Mouse (Mus musculus) kidney, postnatal 14 days (tissue): ENCODE measurements at regions not wholly inside any gene's neighbourhood (a gene's known extent, or its start where the extent isn't known, plus 50 kb on each side); places are given as distances from the start of the nearest gene placed in this dataset.

Source experiments
- DNase-seq: peaks from one replicate; pipeline ENCODE4 v3.0.0; 2022; ENCODE audit warnings: mixed read lengths

DNA sequence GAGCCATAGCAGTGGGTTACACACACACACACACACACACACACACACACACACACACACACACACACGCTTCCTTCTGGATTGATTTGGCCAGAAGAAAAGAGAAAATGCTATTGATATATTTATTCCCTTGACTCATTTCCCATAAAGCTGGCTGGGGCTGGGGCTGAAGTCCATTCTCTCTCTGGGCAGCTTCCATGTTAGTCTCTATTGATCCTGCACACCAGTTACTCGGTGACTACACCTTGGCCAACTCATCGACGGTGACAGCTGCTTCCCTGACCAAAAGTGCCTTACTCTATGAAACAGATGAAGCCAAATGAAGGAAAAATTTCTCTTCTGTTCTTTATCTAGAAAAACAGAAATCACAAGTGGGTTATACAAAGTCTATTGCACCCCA, 82.1 kb downstream of the Snx18 start:
- DNase-seq = no peak

DNA sequence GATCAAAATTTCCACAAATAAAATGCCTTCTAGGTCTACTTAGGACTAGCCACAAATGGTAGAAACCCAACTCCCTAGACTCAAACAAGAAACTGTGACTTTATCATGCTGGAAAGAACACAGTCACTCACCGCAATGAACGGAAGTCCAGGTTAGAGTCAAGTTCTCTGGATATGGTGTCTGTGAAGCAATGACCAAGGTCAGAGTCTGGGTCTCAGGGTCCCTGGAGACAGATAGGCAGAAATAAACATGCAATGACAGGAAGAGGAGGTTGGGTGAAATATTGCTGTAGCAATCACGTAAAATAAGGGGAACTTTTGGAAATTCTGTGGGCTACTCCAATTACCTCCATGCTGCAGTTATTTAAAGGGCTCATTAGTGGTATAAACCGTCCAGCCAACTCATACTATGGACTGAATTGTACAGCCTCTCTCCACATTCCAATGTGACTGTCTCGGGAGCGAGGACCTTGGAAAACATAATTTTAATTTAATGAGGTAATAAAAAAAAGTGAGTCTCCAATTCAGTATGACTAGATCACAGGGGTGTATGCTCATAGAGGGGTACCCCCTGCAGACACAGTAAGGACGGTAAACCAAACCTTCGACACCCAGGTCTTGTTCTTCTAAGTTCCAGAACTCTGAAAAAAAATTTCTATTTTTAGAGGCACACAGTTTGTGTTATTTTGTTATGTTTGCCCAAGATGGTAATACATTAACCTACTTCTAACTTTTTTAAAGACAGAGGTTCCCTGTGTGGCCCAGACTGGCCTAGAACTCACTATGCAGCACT, 83.5 kb downstream of the Snx18 start:
- DNase-seq = no peak

DNA sequence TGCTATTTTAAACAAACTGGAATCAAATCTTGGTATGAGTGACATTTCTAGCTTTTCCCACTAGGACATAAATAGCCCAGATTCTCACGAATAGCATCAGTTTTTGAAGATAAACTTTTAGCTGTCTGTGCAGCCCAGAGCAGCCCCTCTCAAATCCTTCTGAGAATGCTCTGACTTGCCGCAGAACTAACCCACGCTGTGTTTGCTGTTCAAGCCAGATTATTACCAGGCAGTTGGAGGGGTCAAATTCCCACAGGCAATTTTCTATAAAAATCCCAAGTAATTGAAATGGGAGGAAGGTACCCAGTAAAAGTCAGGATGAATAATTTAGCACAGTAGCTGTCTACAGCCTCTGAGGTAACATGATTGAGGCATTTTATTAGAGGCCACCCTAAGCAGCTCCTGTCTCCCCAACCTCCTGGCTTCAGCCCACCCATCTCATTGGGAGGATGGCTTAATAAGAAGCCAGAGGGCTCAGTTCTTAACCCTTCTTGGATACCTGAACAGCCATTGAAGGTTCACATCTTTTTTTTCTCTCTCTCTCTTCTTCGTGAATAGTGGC, 84.4 kb downstream of the Snx18 start:
- no peak for DNase-seq

DNA sequence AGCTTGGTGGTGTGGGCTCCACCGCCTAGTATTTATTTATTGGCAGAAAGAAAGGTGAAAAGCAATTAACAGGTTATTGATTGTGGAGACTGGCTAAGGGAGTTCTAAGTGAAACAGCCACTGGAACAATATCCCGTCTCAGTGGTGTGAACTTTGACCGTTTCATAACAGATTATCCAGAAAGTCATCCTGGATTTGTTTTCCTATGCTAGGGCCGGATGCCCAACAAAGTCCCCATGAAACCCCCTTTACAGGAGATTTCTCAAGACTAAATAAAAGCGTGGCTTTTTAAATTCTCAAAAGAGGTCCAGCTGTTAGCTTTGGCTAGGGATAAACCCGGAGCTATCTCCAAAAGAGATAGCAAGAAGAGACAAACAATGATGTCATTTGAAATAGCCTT, 91.4 kb downstream of the Snx18 start:
- DNase-seq = no peak

DNA sequence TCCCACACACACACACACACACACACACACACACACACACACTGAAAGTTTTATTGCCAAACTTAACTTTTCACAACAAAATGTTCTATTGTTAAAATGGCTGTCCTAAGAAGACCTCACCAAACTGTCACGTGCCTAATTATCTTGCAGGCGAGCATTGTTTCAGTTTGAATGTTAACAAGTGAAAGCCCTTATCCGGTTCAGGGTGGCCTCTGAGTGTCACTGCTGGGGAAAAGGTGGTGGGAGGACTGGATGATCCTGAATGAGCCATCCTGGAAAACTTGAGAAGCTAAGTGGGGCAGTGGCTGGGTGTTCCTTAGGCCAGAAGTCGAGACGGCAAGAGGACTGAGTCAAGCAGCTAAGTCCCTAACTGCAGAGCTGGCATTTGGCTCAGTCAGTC, 94.9 kb downstream of the Snx18 start:
- DNase-seq = no peak

DNA sequence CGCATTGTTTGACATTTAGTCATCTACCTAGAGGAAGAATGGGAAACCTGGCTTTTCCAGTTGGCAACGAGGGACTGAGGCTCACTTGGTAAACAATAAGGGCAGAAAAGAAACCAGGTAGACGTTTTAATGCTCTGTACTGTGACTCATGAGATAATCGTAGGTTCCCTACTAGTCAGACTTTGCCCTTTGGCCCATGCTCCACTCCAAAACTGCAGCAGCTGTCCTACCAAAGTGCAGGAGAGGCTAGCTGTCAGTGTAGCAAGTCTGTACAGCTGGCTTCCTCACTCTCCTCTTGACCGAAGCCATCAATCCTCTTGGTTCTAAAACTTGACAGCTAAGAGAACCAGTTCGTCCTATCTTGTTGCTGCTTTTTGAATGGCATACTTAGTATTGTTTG, 100.2 kb downstream of the Snx18 start:
- no peak for DNase-seq

DNA sequence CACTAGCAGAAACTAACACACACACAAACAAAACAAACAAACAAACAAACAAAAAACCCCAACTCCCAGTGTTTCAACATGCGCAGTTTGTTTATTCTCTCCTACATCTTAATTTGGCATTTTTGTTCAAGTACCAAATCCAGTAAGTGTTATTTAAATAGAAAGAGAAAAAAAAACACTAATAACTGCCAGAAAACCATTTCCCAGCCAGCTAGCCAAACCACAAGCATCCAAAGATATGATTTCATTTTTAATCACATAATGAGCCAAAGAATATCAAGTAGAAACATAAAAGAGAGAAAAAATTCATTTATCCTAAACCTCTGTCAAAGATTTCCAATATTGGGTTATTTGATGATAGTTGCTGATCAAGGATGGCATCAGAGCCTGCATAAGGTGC, 102.3 kb downstream of the Snx18 start:
- DNase-seq = no peak

GRCm38 (mm10) chr13:113515162-113515600, 103.2 kb downstream of the Snx18 start:
- DNase-seq = peak; percentile 29

GRCm38 (mm10) chr13:113509403-113510185, 108.8 kb downstream of the Snx18 start:
- DNase-seq = peak; percentile 85

GRCm38 (mm10) chr13:113508124-113508728, 110.1 kb downstream of the Snx18 start:
- DNase-seq = no peak

GRCm38 (mm10) chr13:113502528-113502927, 115.8 kb downstream of the Snx18 start:
- DNase-seq = no peak

DNA sequence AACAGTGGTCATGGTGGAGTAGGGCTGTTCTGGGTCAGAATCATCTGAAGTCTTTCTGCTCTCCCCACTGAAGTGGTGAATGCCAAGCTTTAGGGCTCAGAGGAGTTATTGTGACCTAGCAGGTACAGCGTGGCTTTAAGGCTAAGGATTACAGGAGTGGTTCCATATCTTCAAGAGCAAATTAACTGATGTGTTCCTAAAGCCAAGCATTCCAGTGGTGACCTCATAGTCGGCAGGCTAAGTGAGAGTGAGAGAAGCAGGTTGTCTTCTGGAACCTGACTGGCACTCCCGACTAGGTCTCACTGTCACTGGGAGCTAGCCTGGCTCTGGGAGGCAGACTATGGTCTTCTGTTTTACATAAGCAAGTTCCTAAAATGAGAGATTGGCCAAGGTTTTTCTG, 116.3 kb downstream of the Snx18 start:
- no peak for DNase-seq

DNA sequence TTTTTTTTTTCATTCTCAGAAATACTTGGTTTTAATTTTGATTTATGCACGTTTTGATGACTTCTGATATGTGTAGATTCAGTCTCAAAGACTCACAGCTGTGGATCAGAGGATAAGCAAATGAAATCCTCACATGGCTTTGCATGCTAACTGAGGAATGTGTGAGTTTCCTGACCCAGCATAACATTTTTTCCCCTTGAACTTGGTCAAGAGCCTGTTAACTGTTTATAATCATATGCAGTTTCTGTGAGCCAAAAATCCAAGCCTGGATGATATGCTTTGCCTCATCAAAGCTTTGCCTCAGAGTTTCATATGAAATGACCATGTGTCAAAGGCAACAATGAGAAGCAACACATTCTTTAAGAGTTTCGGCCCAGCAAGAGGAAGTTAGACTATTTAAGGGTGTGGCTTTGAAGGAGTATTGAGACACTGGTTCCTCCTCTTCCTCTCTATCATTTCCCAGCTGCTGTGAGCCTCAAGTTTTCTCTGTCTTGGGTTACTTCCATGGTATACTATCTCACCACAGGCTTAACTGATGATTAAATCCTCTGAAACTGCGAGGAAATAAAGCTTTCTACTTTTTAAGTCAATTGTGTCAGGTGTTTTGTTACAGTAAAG, 117.9 kb downstream of the Snx18 start:
- DNase-seq = peak; percentile 30

DNA sequence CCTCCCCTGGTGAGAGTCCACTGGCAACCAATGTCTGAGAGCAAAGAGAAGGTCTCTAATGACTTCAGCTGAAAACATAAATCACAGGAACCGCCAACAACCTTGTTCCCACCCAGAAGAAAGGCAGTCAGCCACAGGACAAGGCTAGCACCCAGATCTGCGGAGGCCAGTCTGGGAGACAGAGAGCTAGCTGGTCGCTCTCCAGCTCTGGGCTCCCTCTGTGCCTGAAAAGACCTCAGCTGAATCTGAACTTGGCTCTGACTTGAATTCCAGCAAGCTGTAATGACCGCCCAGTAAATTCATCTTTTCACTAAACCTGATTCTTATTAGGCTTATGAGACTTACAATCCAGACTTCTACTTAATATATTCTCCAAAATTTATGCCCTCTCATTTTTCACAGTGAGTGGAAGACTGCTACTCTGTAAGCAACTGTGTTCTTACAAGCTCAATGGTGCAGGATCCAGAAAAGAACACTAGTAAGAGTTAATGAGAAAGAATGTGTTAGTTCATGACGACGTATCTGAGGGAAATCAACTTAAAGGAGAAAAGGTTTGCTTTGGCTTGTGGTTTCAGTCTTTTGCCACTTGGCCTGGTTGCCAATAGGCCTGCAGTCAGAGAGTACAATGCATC, 119.2 kb downstream of the Snx18 start:
- peak; percentile 48 for DNase-seq

DNA sequence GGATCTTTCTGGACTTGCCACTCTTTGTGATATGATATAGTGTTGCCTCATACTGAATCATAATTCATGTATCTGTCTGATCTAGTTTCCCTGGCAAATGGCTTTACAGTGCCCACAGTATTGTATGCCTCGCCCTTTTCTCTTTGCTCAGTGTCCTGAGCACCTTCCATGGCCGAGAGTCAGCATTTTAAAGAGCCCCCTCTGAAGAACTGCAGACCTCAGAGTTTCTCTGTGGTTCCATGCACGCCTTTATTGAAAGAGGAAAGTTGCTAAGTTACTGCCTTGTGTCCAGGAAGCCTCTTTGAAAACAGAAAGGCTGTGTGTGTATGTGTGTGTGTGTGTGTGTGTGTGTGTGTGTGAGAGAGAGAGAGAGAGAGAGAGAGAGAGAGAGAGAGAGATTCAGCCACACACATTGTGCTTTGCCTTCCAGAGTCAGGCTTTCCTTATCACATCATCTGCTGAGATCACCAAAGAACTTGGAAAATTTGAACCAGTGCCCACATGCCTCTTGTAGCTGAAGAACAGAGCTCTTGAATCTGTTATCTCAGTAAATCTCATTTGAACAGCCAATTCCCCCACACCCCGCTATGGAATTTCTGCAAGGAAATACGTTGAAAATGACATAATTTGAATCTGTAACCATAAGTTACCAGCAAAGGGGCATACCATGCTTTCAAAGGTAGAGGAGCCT, 122.6 kb downstream of the Snx18 start:
- peak; percentile 59 for DNase-seq

DNA sequence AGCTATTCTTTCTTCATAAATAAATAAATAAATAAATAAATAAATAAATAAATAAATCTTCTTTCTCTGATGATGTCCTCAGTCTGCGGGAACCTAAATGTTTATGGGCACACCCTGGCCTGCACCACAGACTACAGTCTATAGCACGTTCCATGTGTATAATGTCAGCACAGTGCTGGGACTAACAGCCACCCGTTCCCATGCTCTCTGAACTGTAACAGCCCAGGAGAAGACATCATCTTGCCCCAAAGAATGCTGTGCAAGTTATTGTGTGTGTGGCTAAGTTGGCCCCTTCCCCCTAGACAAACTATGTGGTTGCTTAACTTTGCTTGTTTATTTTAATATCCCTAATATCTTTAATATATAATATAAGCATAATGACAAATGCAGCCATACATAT, 123.2 kb downstream of the Snx18 start:
- no peak for DNase-seq

- DNase-seq = no peak
Measured at GRCm38 (mm10) chr13:113494688-113495087, 123.7 kb downstream of the Snx18 start.

GRCm38 (mm10) chr13:113489951-113490822, 128.2 kb downstream of the Snx18 start:
- no peak for DNase-seq

GRCm38 (mm10) chr13:113486368-113486955, 131.9 kb downstream of the Snx18 start:
- DNase-seq = no peak

DNA sequence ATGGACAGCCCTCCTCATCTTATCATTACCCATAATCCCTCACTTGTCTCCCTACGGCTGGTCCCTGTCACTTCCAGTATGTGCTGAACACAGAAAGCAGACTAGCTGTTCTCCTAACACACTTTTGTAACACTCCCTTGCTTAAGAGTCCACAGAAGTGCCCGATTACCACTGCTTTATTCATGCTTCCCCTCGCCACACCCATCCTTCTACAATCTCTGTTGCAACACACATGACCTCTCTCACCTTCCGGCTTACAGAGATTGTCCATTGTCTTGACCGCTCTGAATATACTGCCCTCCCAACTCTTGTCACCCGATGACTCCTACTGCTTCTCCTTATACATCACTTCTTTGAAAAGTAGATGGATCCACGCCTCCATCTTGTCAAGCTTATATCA, 132.9 kb downstream of the Snx18 start:
- DNase-seq = no peak
